Comparison of ENCODE assay signal across 8 mouse cellular contexts in genomic region chr9:114779984-114780745, GRCm38 (mm10). TPM values are rescaled to one million over a fixed set of nuclear protein-coding genes. Genes with fewer than 3 reads are reported as not detected.
DNase-seq lines count a peak whose midpoint lies in the region; ATAC-seq and TF ChIP-seq lines count a peak whose summit lies in the region.

No protein-coding gene starts in this region.

- no peak for DNase-seq in kidney, adult 8-10 months
- peak; percentile 43 for DNase-seq in heart, postnatal 0 days (ENCODE audit: low spot score)
- peak; percentile 51 for DNase-seq in midbrain, embryonic 10.5 days (ENCODE audit: low spot score)
- no peak for DNase-seq in left cerebral cortex, postnatal 14 days (ENCODE audit: low spot score in 2 of 2)
- DNase-seq in gastrocnemius, postnatal 14 days = no peak
- no peak for DNase-seq in cerebellum, postnatal 25 days

- peak overlapping the region; percentile 69 for H3K4me3 ChIP-seq in kidney, embryonic 15.5 days (replicated peaks)
- H3K4me3 ChIP-seq in bone marrow, adult 2 months (replicated peaks; ENCODE audit: control insufficient read depth, low read depth, low read length) = peak overlapping the region; percentile 77
- H3K4me3 ChIP-seq in heart, postnatal 0 days (ENCODE audit: low read depth, low read length) = peak overlapping the region; percentile 61
- peak overlapping the region; percentile 72 for H3K4me3 ChIP-seq in midbrain, embryonic 10.5 days

- H3K4me1 ChIP-seq in kidney, embryonic 15.5 days = peaks cover 57% of the 10 kb centered on the region
- H3K4me1 ChIP-seq in bone marrow, adult 2 months (ENCODE audit: control insufficient read depth, insufficient read depth, low read length) = peaks cover 9% of the 10 kb centered on the region
- peaks cover 9% of the 10 kb centered on the region; the same call in 1 of the 2 replicates for H3K4me1 ChIP-seq in heart, postnatal 0 days (ENCODE audit: control insufficient read depth, insufficient read depth)
- peaks cover 38% of the 10 kb centered on the region for H3K4me1 ChIP-seq in midbrain, embryonic 10.5 days

- TF ChIP-seq CTCF in bone marrow, adult 2 months (IDR thresholded peaks at IDR 0.05; ENCODE audit: control insufficient read depth, insufficient read depth, low read length) = no peak
- TF ChIP-seq CTCF in heart, postnatal 0 days (IDR thresholded peaks at IDR 0.05; ENCODE audit: low read depth) = no peak

- no peaks in the 10 kb centered on the region for H3K9me3 ChIP-seq in kidney, embryonic 15.5 days (replicated peaks)
- H3K9me3 ChIP-seq in heart, postnatal 0 days (replicated peaks; ENCODE audit: control insufficient read depth, low read length) = no peaks in the 10 kb centered on the region
- no peaks in the 10 kb centered on the region for H3K9me3 ChIP-seq in midbrain, embryonic 10.5 days (replicated peaks)

- intact Hi-C loops in left cerebral cortex, postnatal 14 days (cut with DNase I) = no loop called here
- intact Hi-C loops in gastrocnemius, postnatal 14 days (cut with DNase I; ENCODE audit: low total_unique reads) = no loop called here

- no peaks in the 10 kb centered on the region for H3K27me3 ChIP-seq in kidney, embryonic 15.5 days
- no peaks in the 10 kb centered on the region for H3K27me3 ChIP-seq in heart, postnatal 0 days (ENCODE audit: control insufficient read depth, insufficient read depth, low read length)
- peaks cover 9% of the 10 kb centered on the region; the same call in 1 of the 2 replicates for H3K27me3 ChIP-seq in midbrain, embryonic 10.5 days (ENCODE audit: low read depth, poor library complexity, severe bottlenecking)

- WGBS in kidney, embryonic 15.5 days = 26% methylated on average over 23 of the region's 23 CpGs
- 2% methylated on average over 23 of the region's 23 CpGs for WGBS in bone marrow, adult 2 months
- WGBS in heart, postnatal 0 days = 21% methylated on average over 23 of the region's 23 CpGs
- WGBS in midbrain, embryonic 10.5 days = 30% methylated on average over 23 of the region's 23 CpGs

- peak overlapping the region; percentile 88 for H3K27ac ChIP-seq in kidney, embryonic 15.5 days
- peak overlapping the region; percentile 99 for H3K27ac ChIP-seq in bone marrow, adult 2 months (ENCODE audit: control insufficient read depth, insufficient read depth, low read depth, low read length, poor library complexity)
- peak overlapping the region; percentile 84 for H3K27ac ChIP-seq in heart, postnatal 0 days (ENCODE audit: low read depth)
- H3K27ac ChIP-seq in midbrain, embryonic 10.5 days (replicated peaks) = peak overlapping the region; percentile 90

- no peak for ATAC-seq in kidney, embryonic 15.5 days (replicated peaks; ENCODE audit: low FRiP score)
- 0 out of 2 replicates have a peak, but pooled peaks have one; percentile 6 for ATAC-seq in heart, postnatal 0 days (ENCODE audit: insufficient read depth, low read depth)

- TF ChIP-seq POLR2A in bone marrow, adult 2 months (IDR thresholded peaks at IDR 0.05; ENCODE audit: borderline replicate concordance, control insufficient read depth, low read depth, low read length) = 0 out of 2 replicates have a peak, but pooled peaks have one; percentile 28

- TF ChIP-seq EP300 in heart, postnatal 0 days (IDR thresholded peaks at IDR 0.05; ENCODE audit: low read depth) = no peak

- peak overlapping the region; percentile 82 for H3K9ac ChIP-seq in kidney, embryonic 15.5 days
- peak overlapping the region; percentile 79 for H3K9ac ChIP-seq in heart, postnatal 0 days (replicated peaks; ENCODE audit: low read depth, low read length)

- H3K36me3 ChIP-seq in kidney, embryonic 15.5 days = no peaks in the 10 kb centered on the region
- H3K36me3 ChIP-seq in heart, postnatal 0 days (replicated peaks; ENCODE audit: control insufficient read depth, insufficient read depth, low read length) = no peaks in the 10 kb centered on the region
- peaks cover 3% of the 10 kb centered on the region; the same call in 1 of the 2 replicates for H3K36me3 ChIP-seq in midbrain, embryonic 10.5 days

- H3K4me2 ChIP-seq in kidney, embryonic 15.5 days = peak overlapping the region; percentile 96
- H3K4me2 ChIP-seq in heart, postnatal 0 days (ENCODE audit: low read depth, low read length) = peak overlapping the region; percentile 97

RNA-seq across cellular contexts. Expression of gene Cmtm7, which starts 1.5 kb away (rescaled TPM):
- polyA plus RNA-seq in kidney, embryonic 15.5 days (2015; fragmentation: Nextera tagmentation; extraction: Ambion mirVana) = 102 TPM in 2 replicates
- polyA plus RNA-seq in bone marrow, adult 2 months (2011; ENCODE audit: insufficient read depth, insufficient read length, low replicate concordance, missing spikeins) = 106 and 300 TPM in 2 replicates
- 145 and 181 TPM in 2 replicates for total RNA-seq in heart, postnatal 0 days (2014; rRNA removed; ENCODE audit: low replicate concordance)
- 85.7 and 89.6 TPM in 2 replicates for polyA plus RNA-seq in heart, postnatal 0 days (2015; fragmentation: Nextera tagmentation; extraction: Ambion mirVana)
- polyA plus RNA-seq in midbrain, embryonic 10.5 days (2016; fragmentation: Nextera tagmentation; extraction: Ambion mirVana) = 75.6 and 88.2 TPM in 2 replicates
- total RNA-seq in left cerebral cortex, postnatal 14 days (2021) = 1 to 10 TPM; 5.1 to 5.9 TPM
- 10 to 100 TPM in 1 of 2 experiments, 1 to 10 TPM in 1; 7.3 to 10.6 TPM for total RNA-seq in gastrocnemius, postnatal 14 days (2021)

RNA-seq across cellular contexts. Expression of gene Cmtm6, which starts 49.2 kb away (rescaled TPM):
- polyA plus RNA-seq in kidney, embryonic 15.5 days (2015; fragmentation: Nextera tagmentation; extraction: Ambion mirVana) = 56.3 and 57.6 TPM in 2 replicates
- polyA plus RNA-seq in bone marrow, adult 2 months (2011; ENCODE audit: insufficient read depth, insufficient read length, low replicate concordance, missing spikeins) = 12.4 and 21.3 TPM in 2 replicates
- 22.8 and 30.1 TPM in 2 replicates for total RNA-seq in heart, postnatal 0 days (2014; rRNA removed; ENCODE audit: low replicate concordance)
- 29.9 and 33.8 TPM in 2 replicates for polyA plus RNA-seq in heart, postnatal 0 days (2015; fragmentation: Nextera tagmentation; extraction: Ambion mirVana)
- 27.1 and 27.2 TPM in 2 replicates for polyA plus RNA-seq in midbrain, embryonic 10.5 days (2016; fragmentation: Nextera tagmentation; extraction: Ambion mirVana)
- 10 to 100 TPM; 24.8 to 25.1 TPM for total RNA-seq in left cerebral cortex, postnatal 14 days (2021)
- total RNA-seq in gastrocnemius, postnatal 14 days (2021) = 10 to 100 TPM; 11.2 to 14.2 TPM

Comparison
In these comparisons a context has a peak if more than half of its experiments do, and no peak if none do; other contexts are left out.
1. DNase-seq: peak in heart, postnatal 0 days (single experiment) and midbrain, embryonic 10.5 days (single experiment); none in kidney, adult 8-10 months (0 of 2), left cerebral cortex, postnatal 14 days (0 of 2), gastrocnemius, postnatal 14 days (single experiment) and cerebellum, postnatal 25 days (0 of 2).
2. Peak in every context shown above with its lines, with median percentiles within 50 percentile points of each other: H3K27ac ChIP-seq and H3K4me3 ChIP-seq.